Mouse (Mus musculus): ENCODE data around the gene Tbc1d19. TPM values are rescaled to one million over a fixed set of nuclear protein-coding genes. Genes with fewer than 3 reads are reported as not detected.

Tbc1d19 gene
- polyA plus RNA-seq, 1 experiment from 2014 or later = 64.3 TPM

- Histone ChIP-seq H3K9ac (ENCODE audit: low read length) (no peak overlapping the region), H3K27ac (ENCODE audit: low read depth, low read length) (no peak overlapping the region), H3K36me3 (ENCODE audit: control insufficient read depth, insufficient read depth, low read length) (no peaks in the 10 kb centered on the region), H3K4me1 (ENCODE audit: control insufficient read depth, insufficient read depth, low read length) (no peaks in the 10 kb centered on the region), H3K9me3 (ENCODE audit: control insufficient read depth, low read length) (no peaks in the 10 kb centered on the region), H3K4me2 (no peak overlapping the region), H3K4me3 (ENCODE audit: low read depth, low read length) (no peak overlapping the region), H3K27me3 (ENCODE audit: control insufficient read depth, insufficient read depth, low read length) (no peaks in the 10 kb centered on the region)
- ATAC-seq (ENCODE audit: low FRiP score) (no peak), DNase-seq (ENCODE audit: low spot score, missing footprints) (no peak)
- WGBS = 86% methylated on average over 7 of the region's 7 CpGs
Measured at GRCm38 (mm10) chr5:53927886-53928285, 118.5 kb downstream of the Tbc1d19 start.

- no peak overlapping the region for H3K9ac ChIP-seq (ENCODE audit: low read length)
- H3K4me2 ChIP-seq = no peak overlapping the region
- no peak for DNase-seq (ENCODE audit: low spot score, missing footprints)
- no peaks in the 10 kb centered on the region for H3K4me1 ChIP-seq (ENCODE audit: control insufficient read depth, insufficient read depth, low read length)
- no peaks in the 10 kb centered on the region for H3K27me3 ChIP-seq (ENCODE audit: control insufficient read depth, insufficient read depth, low read length)
- ATAC-seq (ENCODE audit: low FRiP score) = no peak
- H3K4me3 ChIP-seq (ENCODE audit: low read depth, low read length) = no peak overlapping the region
- H3K36me3 ChIP-seq (ENCODE audit: control insufficient read depth, insufficient read depth, low read length) = no peaks in the 10 kb centered on the region
- H3K27ac ChIP-seq (ENCODE audit: low read depth, low read length) = no peak overlapping the region
- H3K9me3 ChIP-seq (ENCODE audit: control insufficient read depth, low read length) = no peaks in the 10 kb centered on the region
- WGBS = 86% methylated on average over 4 of the region's 4 CpGs
Measured at GRCm38 (mm10) chr5:53928537-53928936, 119.1 kb downstream of the Tbc1d19 start.

- Histone ChIP-seq H3K4me1 (ENCODE audit: control insufficient read depth, insufficient read depth, low read length) (no peaks in the 10 kb centered on the region), H3K4me2 (no peak overlapping the region), H3K27ac (ENCODE audit: low read depth, low read length) (no peak overlapping the region), H3K27me3 (ENCODE audit: control insufficient read depth, insufficient read depth, low read length) (no peaks in the 10 kb centered on the region), H3K4me3 (ENCODE audit: low read depth, low read length) (no peak overlapping the region), H3K36me3 (ENCODE audit: control insufficient read depth, insufficient read depth, low read length) (no peaks in the 10 kb centered on the region), H3K9ac (ENCODE audit: low read length) (no peak overlapping the region), H3K9me3 (ENCODE audit: control insufficient read depth, low read length) (no peaks in the 10 kb centered on the region)
- WGBS = 83% methylated on average over 10 of the region's 10 CpGs
- no peak for DNase-seq (ENCODE audit: low spot score, missing footprints)
- no peak for ATAC-seq (ENCODE audit: low FRiP score)
Measured at GRCm38 (mm10) chr5:53929205-53929614, 119.8 kb downstream of the Tbc1d19 start.

- 86% methylated on average over 6 of the region's 6 CpGs for WGBS
- H3K4me1 ChIP-seq (ENCODE audit: control insufficient read depth, insufficient read depth, low read length) = no peaks in the 10 kb centered on the region
- H3K4me2 ChIP-seq = no peak overlapping the region
- H3K36me3 ChIP-seq (ENCODE audit: control insufficient read depth, insufficient read depth, low read length) = no peaks in the 10 kb centered on the region
- no peak overlapping the region for H3K9ac ChIP-seq (ENCODE audit: low read length)
- no peaks in the 10 kb centered on the region for H3K9me3 ChIP-seq (ENCODE audit: control insufficient read depth, low read length)
- no peaks in the 10 kb centered on the region for H3K27me3 ChIP-seq (ENCODE audit: control insufficient read depth, insufficient read depth, low read length)
- DNase-seq (ENCODE audit: low spot score, missing footprints) = no peak
- H3K4me3 ChIP-seq (ENCODE audit: low read depth, low read length) = no peak overlapping the region
- ATAC-seq (ENCODE audit: low FRiP score) = no peak
- H3K27ac ChIP-seq (ENCODE audit: low read depth, low read length) = no peak overlapping the region
Measured at GRCm38 (mm10) chr5:53929814-53930213, 120.4 kb downstream of the Tbc1d19 start.

GRCm38 (mm10) chr5:53931011-53931410, 121.6 kb downstream of the Tbc1d19 start:
- 72% methylated on average over 5 of the region's 5 CpGs for WGBS
- H3K9ac ChIP-seq (ENCODE audit: low read length) = no peak overlapping the region

GRCm38 (mm10) chr5:53933628-53934027, 124.2 kb downstream of the Tbc1d19 start:
- no peaks in the 10 kb centered on the region for H3K27me3 ChIP-seq (ENCODE audit: control insufficient read depth, insufficient read depth, low read length)
- 87% methylated on average over 7 of the region's 7 CpGs for WGBS
- no peak overlapping the region for H3K27ac ChIP-seq (ENCODE audit: low read depth, low read length)
- no peak overlapping the region for H3K4me2 ChIP-seq
- no peak overlapping the region for H3K4me3 ChIP-seq (ENCODE audit: low read depth, low read length)
- DNase-seq (ENCODE audit: low spot score, missing footprints) (no peak), ATAC-seq (ENCODE audit: low FRiP score) (no peak)
- no peak overlapping the region for H3K9ac ChIP-seq (ENCODE audit: low read length)
- H3K9me3 ChIP-seq (ENCODE audit: control insufficient read depth, low read length) = no peaks in the 10 kb centered on the region
- H3K4me1 ChIP-seq (ENCODE audit: control insufficient read depth, insufficient read depth, low read length) = no peaks in the 10 kb centered on the region
- H3K36me3 ChIP-seq (ENCODE audit: control insufficient read depth, insufficient read depth, low read length) = no peaks in the 10 kb centered on the region

More at GRCm38 (mm10) chr5:53931011-53931410, 121.6 kb downstream of the Tbc1d19 start:
- Histone ChIP-seq H3K4me2 (no peak overlapping the region), H3K4me3 (ENCODE audit: low read depth, low read length) (no peak overlapping the region), H3K36me3 (ENCODE audit: control insufficient read depth, insufficient read depth, low read length) (no peaks in the 10 kb centered on the region), H3K9me3 (ENCODE audit: control insufficient read depth, low read length) (no peaks in the 10 kb centered on the region), H3K27me3 (ENCODE audit: control insufficient read depth, insufficient read depth, low read length) (no peaks in the 10 kb centered on the region), H3K27ac (ENCODE audit: low read depth, low read length) (no peak overlapping the region), H3K4me1 (ENCODE audit: control insufficient read depth, insufficient read depth, low read length) (no peaks in the 10 kb centered on the region)
- no peak for DNase-seq (ENCODE audit: low spot score, missing footprints)
- ATAC-seq (ENCODE audit: low FRiP score) = no peak

- Histone ChIP-seq H3K4me2 (no peak overlapping the region), H3K4me3 (ENCODE audit: low read depth, low read length) (no peak overlapping the region), H3K36me3 (ENCODE audit: control insufficient read depth, insufficient read depth, low read length) (no peaks in the 10 kb centered on the region), H3K9ac (ENCODE audit: low read length) (no peak overlapping the region), H3K9me3 (ENCODE audit: control insufficient read depth, low read length) (no peaks in the 10 kb centered on the region), H3K27me3 (ENCODE audit: control insufficient read depth, insufficient read depth, low read length) (no peaks in the 10 kb centered on the region), H3K27ac (ENCODE audit: low read depth, low read length) (no peak overlapping the region), H3K4me1 (ENCODE audit: control insufficient read depth, insufficient read depth, low read length) (no peaks in the 10 kb centered on the region)
- no peak for DNase-seq (ENCODE audit: low spot score, missing footprints)
- WGBS = 95% methylated on average over 2 of the region's 2 CpGs
- ATAC-seq (ENCODE audit: low FRiP score) = no peak
Measured at GRCm38 (mm10) chr5:53934040-53934439, 124.6 kb downstream of the Tbc1d19 start.

- Histone ChIP-seq H3K27me3 (ENCODE audit: control insufficient read depth, insufficient read depth, low read length) (no peaks in the 10 kb centered on the region), H3K36me3 (ENCODE audit: control insufficient read depth, insufficient read depth, low read length) (no peaks in the 10 kb centered on the region), H3K4me2 (no peak overlapping the region), H3K9me3 (ENCODE audit: control insufficient read depth, low read length) (no peaks in the 10 kb centered on the region), H3K9ac (ENCODE audit: low read length) (no peak overlapping the region), H3K27ac (ENCODE audit: low read depth, low read length) (no peak overlapping the region), H3K4me1 (ENCODE audit: control insufficient read depth, insufficient read depth, low read length) (no peaks in the 10 kb centered on the region), H3K4me3 (ENCODE audit: low read depth, low read length) (no peak overlapping the region)
- DNase-seq (ENCODE audit: low spot score, missing footprints) (no peak), ATAC-seq (ENCODE audit: low FRiP score) (no peak)
- 95% methylated on average over 1 of the region's 1 CpGs for WGBS
Measured at GRCm38 (mm10) chr5:53934826-53935225, 125.4 kb downstream of the Tbc1d19 start.

GRCm38 (mm10) chr5:53937187-53937586, 127.8 kb downstream of the Tbc1d19 start:
- Histone ChIP-seq H3K27ac (ENCODE audit: low read depth, low read length) (no peak overlapping the region), H3K9ac (ENCODE audit: low read length) (no peak overlapping the region), H3K4me1 (ENCODE audit: control insufficient read depth, insufficient read depth, low read length) (no peaks in the 10 kb centered on the region), H3K36me3 (ENCODE audit: control insufficient read depth, insufficient read depth, low read length) (no peaks in the 10 kb centered on the region), H3K4me2 (no peak overlapping the region), H3K9me3 (ENCODE audit: control insufficient read depth, low read length) (no peaks in the 10 kb centered on the region), H3K4me3 (ENCODE audit: low read depth, low read length) (no peak overlapping the region), H3K27me3 (ENCODE audit: control insufficient read depth, insufficient read depth, low read length) (no peaks in the 10 kb centered on the region)
- no peak for DNase-seq (ENCODE audit: low spot score, missing footprints)
- no peak for ATAC-seq (ENCODE audit: low FRiP score)
- 93% methylated on average over 4 of the region's 4 CpGs for WGBS

GRCm38 (mm10) chr5:53939026-53939425, 129.6 kb downstream of the Tbc1d19 start:
- Histone ChIP-seq H3K27me3 (ENCODE audit: control insufficient read depth, insufficient read depth, low read length) (no peaks in the 10 kb centered on the region), H3K9ac (ENCODE audit: low read length) (no peak overlapping the region), H3K9me3 (ENCODE audit: control insufficient read depth, low read length) (no peaks in the 10 kb centered on the region), H3K4me3 (ENCODE audit: low read depth, low read length) (no peak overlapping the region), H3K27ac (ENCODE audit: low read depth, low read length) (no peak overlapping the region), H3K4me2 (no peak overlapping the region), H3K4me1 (ENCODE audit: control insufficient read depth, insufficient read depth, low read length) (no peaks in the 10 kb centered on the region), H3K36me3 (ENCODE audit: control insufficient read depth, insufficient read depth, low read length) (no peaks in the 10 kb centered on the region)
- ATAC-seq (ENCODE audit: low FRiP score) = no peak
- 90% methylated on average over 7 of the region's 7 CpGs for WGBS
- DNase-seq (ENCODE audit: low spot score, missing footprints) = no peak
